Mouse (Mus musculus) ES-Bruce4 (cell line): ENCODE results near the gene Sec14l1. TPM values are rescaled to one million over a fixed set of nuclear protein-coding genes. Genes with fewer than 3 reads are reported as not detected.
A peak's percentile ranks its signal among the peaks of the same experiment; 100 is the strongest.

Experiments
- H3K27ac ChIP-seq: 2 replicates; pipeline ENCODE4 v1.5.1; 2012; ENCODE audit warnings: low read length, inconsistent platforms; ENCODE audit not compliant: insufficient read depth
- H3K27me3 ChIP-seq: 2 replicates; pipeline ENCODE4 v1.6.1; 2012; ENCODE audit warnings: mild to moderate bottlenecking, low read length, inconsistent platforms; ENCODE audit not compliant: control insufficient read depth, poor library complexity, insufficient read depth, severe bottlenecking
- H3K36me3 ChIP-seq: 2 replicates; pipeline ENCODE4 v1.6.1; 2012; ENCODE audit warnings: inconsistent platforms, mild to moderate bottlenecking, low read length, moderate library complexity; ENCODE audit not compliant: control insufficient read depth, poor library complexity, insufficient read depth, severe bottlenecking
- H3K4me1 ChIP-seq: one replicate; pipeline ENCODE4 v1.8.1; 2011; ENCODE audit warnings: low read length; ENCODE audit not compliant: control insufficient read depth, insufficient read depth
- H3K4me3 ChIP-seq: 2 replicates; pipeline ENCODE4 v1.5.1; 2011; ENCODE audit warnings: low read depth, mild to moderate bottlenecking, low read length
- H3K9ac ChIP-seq: 2 replicates; pipeline ENCODE4 v1.6.1; 2012; ENCODE audit warnings: low read depth, mild to moderate bottlenecking, inconsistent platforms; ENCODE audit not compliant: poor library complexity, severe bottlenecking
- H3K9me3 ChIP-seq: replicated peaks from 2 replicates; pipeline ENCODE4 v1.6.1; 2012; ENCODE audit warnings: mild to moderate bottlenecking, low read length, inconsistent platforms; ENCODE audit not compliant: control insufficient read depth, poor library complexity, insufficient read depth, severe bottlenecking
- CTCF ChIP-seq: IDR thresholded peaks from one replicate; pipeline ENCODE4 v1.8.1; 2011; ENCODE audit warnings: low read depth, low read length
- EP300 ChIP-seq: IDR thresholded peaks from 2 replicates; pipeline ENCODE4 v1.6.1; 2011; ENCODE audit warnings: low read depth, low read length; ENCODE audit not compliant: insufficient read depth
- POLR2A ChIP-seq: IDR thresholded peaks from one replicate; pipeline ENCODE4 v1.8.1; 2011; ENCODE audit warnings: low read length; ENCODE audit not compliant: insufficient read depth
- polyA plus RNA-seq: library from polyadenylated mRNA; stranded (reverse); fragments of >200 nt; gene quantifications from 2 replicates; pipeline ENCODE4 v1.2.4, GENCODE M21; 2011; ENCODE audit warnings: low read depth; ENCODE audit not compliant: missing spikeins, insufficient read depth, insufficient read length

The Sec14l1 gene
- polyA plus RNA-seq, 1 experiment: 77.7 TPM

DNA sequence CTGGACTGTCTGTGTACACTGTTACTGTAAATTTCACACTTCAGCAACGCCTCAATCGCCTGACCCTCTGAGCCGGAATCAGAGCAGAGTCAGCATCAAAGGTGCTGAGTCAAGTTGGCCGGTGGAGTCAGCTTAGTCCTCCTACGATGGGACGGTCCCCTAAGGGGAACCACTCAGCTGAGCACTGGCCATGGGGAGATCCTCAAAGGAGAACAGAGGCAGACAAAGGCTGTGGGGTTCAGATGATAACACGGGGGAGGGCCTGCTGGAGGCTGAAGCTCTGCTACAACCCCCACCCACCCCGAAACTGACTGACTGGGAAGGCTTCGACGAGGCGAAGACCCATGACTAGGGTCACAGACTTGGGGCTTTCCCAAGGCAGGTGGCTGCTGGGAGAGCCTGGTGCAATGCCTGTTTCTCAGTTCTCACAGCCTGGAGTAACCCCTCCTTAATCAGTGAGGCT lies 79.5 kb downstream of the Sec14l1 start:
- H3K9me3 ChIP-seq: no peaks in the 10 kb centered on the region
- no peak overlapping the region for H3K4me3 ChIP-seq
- H3K27ac ChIP-seq: no peak overlapping the region
- no peaks in the 10 kb centered on the region for H3K27me3 ChIP-seq
- no peaks in the 10 kb centered on the region for H3K4me1 ChIP-seq
- TF ChIP-seq POLR2A: no peak
- TF ChIP-seq CTCF: no peak
- no peak for TF ChIP-seq EP300
- H3K36me3 ChIP-seq: no peaks in the 10 kb centered on the region
- H3K9ac ChIP-seq: no peak overlapping the region

DNA sequence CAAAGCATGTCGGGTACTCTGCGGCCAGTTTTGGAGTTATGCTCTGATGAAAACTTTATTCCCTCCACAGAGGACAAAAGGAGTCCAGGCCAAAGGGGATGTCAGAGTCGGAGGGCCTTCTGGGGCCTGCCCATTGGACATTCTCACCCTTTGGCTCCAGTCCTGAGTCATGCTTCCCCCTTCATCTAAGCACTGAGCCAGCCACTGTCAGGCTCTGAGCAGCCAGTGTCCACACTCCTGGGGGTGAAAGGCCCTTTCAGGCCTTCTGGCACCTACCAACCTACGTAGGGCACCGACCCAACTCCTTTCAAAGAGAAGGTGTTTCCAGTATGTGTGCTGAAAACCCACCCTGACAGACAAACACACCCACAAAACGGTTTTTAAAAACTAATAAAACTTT lies 80.6 kb downstream of the Sec14l1 start:
- no peaks in the 10 kb centered on the region for H3K27me3 ChIP-seq

DNA sequence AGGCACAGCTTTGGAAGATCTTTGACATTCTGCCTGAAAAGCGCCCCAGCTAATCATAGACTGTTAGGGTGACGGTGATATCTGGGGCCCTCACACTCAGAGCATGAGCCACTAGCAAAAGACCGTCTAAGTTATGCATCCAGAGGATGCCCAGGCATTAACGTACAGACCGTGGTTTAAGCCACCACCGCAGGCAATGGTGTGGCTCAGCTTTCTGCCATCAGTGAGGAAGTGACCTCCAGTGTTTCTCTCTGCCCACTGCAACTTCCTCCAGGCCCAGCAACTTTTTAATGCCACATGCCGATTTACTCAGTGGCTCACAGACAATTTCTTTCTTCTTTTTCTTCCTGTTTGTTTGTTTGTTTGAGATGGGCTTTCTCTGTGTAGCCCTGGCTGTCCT lies 81.7 kb downstream of the Sec14l1 start:
- H3K9me3 ChIP-seq: no peaks in the 10 kb centered on the region
- no peak overlapping the region for H3K9ac ChIP-seq
- H3K27ac ChIP-seq: no peak overlapping the region
- H3K4me1 ChIP-seq: no peaks in the 10 kb centered on the region
- TF ChIP-seq POLR2A (no peak), CTCF (no peak), EP300 (no peak)
- no peaks in the 10 kb centered on the region for H3K27me3 ChIP-seq
- no peak overlapping the region for H3K4me3 ChIP-seq
- H3K36me3 ChIP-seq: no peaks in the 10 kb centered on the region

More for the DNA sequence above, 80.6 kb downstream of the Sec14l1 start:
- no peaks in the 10 kb centered on the region for H3K9me3 ChIP-seq
- no peak for TF ChIP-seq POLR2A
- TF ChIP-seq CTCF: no peak
- TF ChIP-seq EP300: no peak
- H3K4me3 ChIP-seq: no peak overlapping the region
- H3K4me1 ChIP-seq: no peaks in the 10 kb centered on the region
- H3K27ac ChIP-seq: no peak overlapping the region
- H3K9ac ChIP-seq: no peak overlapping the region
- H3K36me3 ChIP-seq: no peaks in the 10 kb centered on the region

DNA sequence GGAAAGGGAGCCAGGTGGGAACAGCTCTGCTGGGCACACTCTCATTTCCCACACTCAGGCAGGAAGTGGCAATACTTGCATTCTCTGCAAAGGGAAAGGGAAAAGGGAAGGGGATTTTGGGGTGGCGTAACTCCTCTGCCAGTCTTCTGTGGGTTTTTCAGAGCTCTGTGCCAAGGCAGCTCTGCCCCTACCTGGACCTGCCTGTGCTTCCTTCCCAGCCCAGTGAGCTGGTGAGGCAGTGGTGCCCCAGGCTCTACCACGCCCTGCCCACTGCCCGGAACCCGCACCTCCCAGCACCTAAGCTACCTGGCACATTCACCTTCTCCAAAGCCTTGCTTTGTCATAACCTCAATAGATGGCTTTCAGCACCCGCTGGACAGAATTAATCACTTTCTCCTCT lies 83.2 kb downstream of the Sec14l1 start:
- TF ChIP-seq CTCF: no peak
- no peak for TF ChIP-seq EP300
- Histone ChIP-seq H3K27ac (no peak overlapping the region), H3K36me3 (no peaks in the 10 kb centered on the region), H3K9ac (no peak overlapping the region), H3K27me3 (no peaks in the 10 kb centered on the region), H3K4me3 (no peak overlapping the region), H3K4me1 (no peaks in the 10 kb centered on the region), H3K9me3 (no peaks in the 10 kb centered on the region)

DNA sequence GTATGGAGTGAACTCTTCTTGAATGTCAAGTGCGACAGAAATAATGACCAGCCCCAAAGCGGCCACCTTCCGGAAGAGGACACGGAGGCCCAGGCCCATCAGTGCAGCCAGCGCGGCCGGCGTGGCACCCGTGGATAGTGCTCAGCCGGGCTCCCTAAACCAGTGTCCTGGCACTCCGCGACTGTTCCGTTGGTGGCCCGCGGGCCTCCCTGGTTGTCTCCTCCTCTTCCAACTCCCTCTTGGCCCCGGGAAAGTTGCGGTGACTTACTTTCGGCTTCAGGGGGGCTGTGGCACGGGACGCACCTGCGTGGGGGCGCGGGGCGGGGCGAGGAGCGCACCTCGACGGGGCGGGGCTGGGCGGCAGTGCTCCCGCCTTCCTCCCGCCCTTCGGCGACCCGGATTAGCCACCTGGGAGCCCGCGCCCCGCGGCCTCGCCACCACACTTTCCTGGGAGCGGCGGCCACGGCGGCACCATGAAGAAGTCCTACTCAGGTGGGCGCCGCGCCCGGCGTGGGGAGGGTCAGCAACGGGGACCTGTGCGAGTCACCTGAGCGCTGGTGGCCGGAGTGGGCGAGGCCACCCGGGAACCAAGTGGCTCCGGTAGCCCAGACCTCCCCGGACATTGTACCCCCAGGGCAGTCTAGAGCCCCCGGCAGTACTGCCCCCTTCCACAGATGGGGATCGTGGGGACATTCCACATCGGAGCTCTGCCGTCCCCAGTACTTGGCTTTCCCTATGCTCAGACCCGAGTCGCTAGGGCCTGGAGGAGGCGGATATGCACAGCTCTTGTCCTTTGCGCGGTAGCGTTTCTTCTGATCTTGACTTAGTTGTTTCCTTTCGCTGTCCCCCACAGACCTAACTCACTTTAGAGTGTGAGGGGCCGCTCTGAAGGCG lies 84.6 kb downstream of the Sec14l1 start, which contains the start of gene Sept9:
TSS of gene Sept9 (plus strand) at position 380 of the 894 bp plus-strand sequence.
- Histone ChIP-seq H3K36me3 (no peaks in the 10 kb centered on the region), H3K4me1 (no peaks in the 10 kb centered on the region), H3K4me3 (peak within 1 kb of the TSS; percentile 77), H3K27me3 (no peaks in the 10 kb centered on the region), H3K9ac (peak within 1 kb of the TSS; percentile 79), H3K27ac (no peak within 1 kb of the TSS), H3K9me3 (no peaks in the 10 kb centered on the region)
- TF ChIP-seq CTCF (no peak), POLR2A (no peak), EP300 (no peak)

DNA sequence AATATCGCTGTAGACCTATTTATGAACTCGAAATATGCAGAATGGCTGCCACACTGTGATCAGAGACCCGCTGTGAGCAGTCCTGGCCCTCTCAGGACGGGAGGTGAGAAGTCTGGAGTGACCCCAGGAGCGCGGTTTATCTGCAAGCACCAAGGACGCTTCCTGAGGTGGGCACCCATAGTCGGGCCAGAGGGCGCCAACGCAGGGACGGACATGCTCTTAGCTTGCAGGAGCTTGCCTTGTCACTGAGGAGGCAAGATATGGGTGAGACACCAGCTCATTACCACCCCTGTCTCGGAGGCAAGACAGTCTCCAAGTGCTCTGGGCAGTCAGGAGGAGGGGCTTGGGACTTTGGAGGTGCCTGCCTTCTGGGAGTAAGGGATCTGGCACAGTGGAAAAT lies 86.9 kb downstream of the Sec14l1 start:
- Histone ChIP-seq H3K27ac (no peak overlapping the region), H3K4me3 (no peak overlapping the region), H3K4me1 (no peaks in the 10 kb centered on the region), H3K36me3 (no peaks in the 10 kb centered on the region), H3K9me3 (no peaks in the 10 kb centered on the region), H3K9ac (no peak overlapping the region), H3K27me3 (no peaks in the 10 kb centered on the region)
- TF ChIP-seq POLR2A (no peak), CTCF (no peak), EP300 (no peak)
